Mouse (Mus musculus): ENCODE results near the gene Rmi2. TPM values are rescaled to one million over a fixed set of nuclear protein-coding genes. Genes with fewer than 3 reads are reported as not detected.
"Not testable (repeated sequence)": the region's sequence is repeated elsewhere in the genome, so short reads cannot be mapped to it uniquely, and the experiment has no call there.

Gene Rmi2
- polyA plus RNA-seq, 1 experiment from 2014 or later, result 3.3 TPM

- WGBS, result 54% methylated on average over 4 of the region's 4 CpGs
- no peak overlapping the region for H3K4me3 ChIP-seq
- H3K4me1 ChIP-seq, result peaks cover 12% of the 10 kb centered on the region
- H3K9me3 ChIP-seq (replicated peaks), result no peaks in the 10 kb centered on the region
- no peak overlapping the region for H3K9ac ChIP-seq
- H3K27ac ChIP-seq, result no peak overlapping the region
- ATAC-seq, result no peak
- H3K4me2 ChIP-seq, result no peak overlapping the region
- no peaks in the 10 kb centered on the region for H3K27me3 ChIP-seq
- 0 out of 2 replicates have a peak, but pooled peaks cover 4% of the 10 kb centered on the region for H3K36me3 ChIP-seq (ENCODE audit: poor library complexity, severe bottlenecking)
Measured at GRCm38 (mm10) chr16:10850905-10851304, 16.0 kb downstream of the Rmi2 start.

- not testable (repeated sequence) for H3K4me2 ChIP-seq; ATAC-seq; H3K9me3 ChIP-seq (replicated peaks); H3K36me3 ChIP-seq (ENCODE audit: poor library complexity, severe bottlenecking); H3K9ac ChIP-seq; H3K4me3 ChIP-seq; H3K27me3 ChIP-seq; H3K27ac ChIP-seq
- WGBS, result 91% methylated on average over 10 of the region's 10 CpGs
- H3K4me1 ChIP-seq, result peaks cover 12% of the 10 kb centered on the region
Measured at GRCm38 (mm10) chr16:10852216-10852615, 17.4 kb downstream of the Rmi2 start.

GRCm38 (mm10) chr16:10859726-10860245 lies 24.9 kb downstream of the Rmi2 start:
- no peaks in the 10 kb centered on the region for H3K9me3 ChIP-seq (replicated peaks)
- no peak overlapping the region for H3K27ac ChIP-seq
- no peaks in the 10 kb centered on the region for H3K27me3 ChIP-seq
- WGBS, result 92% methylated on average over 7 of the region's 7 CpGs
- ATAC-seq, result no peak
- H3K9ac ChIP-seq, result no peak overlapping the region
- no peak overlapping the region for H3K4me2 ChIP-seq
- H3K36me3 ChIP-seq (ENCODE audit: poor library complexity, severe bottlenecking), result no peaks in the 10 kb centered on the region; the same call in 1 of the 2 replicates
- H3K4me1 ChIP-seq, result no peaks in the 10 kb centered on the region
- H3K4me3 ChIP-seq, result no peak overlapping the region

DNA sequence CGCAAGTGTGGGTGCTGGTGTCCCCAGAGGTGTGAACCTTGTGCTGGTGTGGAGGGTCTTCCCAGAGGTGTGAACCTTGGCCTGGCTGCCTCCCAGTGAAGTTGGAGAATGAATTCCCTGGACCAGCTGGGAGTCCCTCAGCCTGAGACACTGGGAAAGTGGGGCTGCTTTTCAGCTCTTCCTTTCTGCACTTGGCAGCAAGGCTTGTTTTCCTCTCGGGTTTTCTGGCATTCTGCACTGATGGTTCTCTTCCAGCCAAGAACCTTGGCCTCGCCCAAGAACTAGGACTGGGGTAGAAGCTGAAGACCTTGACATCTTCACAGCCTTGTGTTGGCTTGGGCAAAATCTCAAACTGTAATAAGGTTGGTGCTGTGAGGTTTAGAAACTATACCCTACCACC lies 26.5 kb downstream of the Rmi2 start:
- no peak overlapping the region for H3K4me2 ChIP-seq
- ATAC-seq, result no peak
- H3K9ac ChIP-seq, result no peak overlapping the region
- WGBS, result 87% methylated on average over 3 of the region's 3 CpGs
- H3K4me1 ChIP-seq, result no peaks in the 10 kb centered on the region
- no peaks in the 10 kb centered on the region for H3K9me3 ChIP-seq (replicated peaks)
- no peaks in the 10 kb centered on the region; the same call in 1 of the 2 replicates for H3K36me3 ChIP-seq (ENCODE audit: poor library complexity, severe bottlenecking)
- H3K27me3 ChIP-seq, result no peaks in the 10 kb centered on the region
- H3K4me3 ChIP-seq, result no peak overlapping the region
- no peak overlapping the region for H3K27ac ChIP-seq

DNA sequence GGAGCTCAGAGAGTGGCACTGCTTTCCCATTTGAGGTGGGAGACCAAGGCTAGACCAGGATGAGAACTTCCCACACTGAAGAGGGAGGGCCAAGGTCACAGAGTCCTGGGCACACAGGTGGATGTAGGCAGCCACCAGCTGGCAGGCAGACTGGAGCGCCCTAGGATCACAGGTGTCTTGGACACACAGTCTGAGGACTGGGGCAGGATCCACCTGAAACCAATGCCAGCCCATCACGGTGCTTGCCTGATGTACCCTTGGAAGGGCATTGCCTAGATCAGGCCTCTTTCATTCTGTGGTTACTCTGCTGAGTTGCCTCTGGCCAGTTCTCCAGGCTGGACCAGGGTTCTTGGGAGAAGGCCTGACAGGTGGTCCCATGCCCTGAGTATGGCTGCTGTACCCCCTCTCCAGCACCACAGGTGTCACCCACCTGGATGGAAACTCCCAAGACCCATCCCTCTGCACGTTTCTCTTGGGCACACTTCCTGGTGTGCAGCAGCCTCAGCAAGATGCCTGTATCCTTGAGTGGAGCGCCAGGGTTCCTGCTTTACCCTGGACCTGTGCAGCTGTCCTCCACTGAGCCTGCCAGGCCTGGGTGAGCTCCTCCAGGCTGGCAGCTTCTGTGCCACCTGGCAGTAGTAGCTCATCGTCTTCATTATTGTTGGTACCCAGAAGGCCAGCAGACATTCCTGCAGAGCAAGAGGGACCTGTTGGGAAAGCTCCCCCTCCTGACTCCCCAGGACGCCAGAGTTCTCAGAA lies 30.2 kb downstream of the Rmi2 start:
- Histone ChIP-seq H3K4me2 (no peak overlapping the region), H3K4me3 (no peak overlapping the region), H3K4me1 (no peaks in the 10 kb centered on the region), H3K27ac (no peak overlapping the region), H3K9me3 (replicated peaks) (no peaks in the 10 kb centered on the region), H3K9ac (no peak overlapping the region), H3K36me3 (ENCODE audit: poor library complexity, severe bottlenecking) (no peaks in the 10 kb centered on the region; the same call in 1 of the 2 replicates), H3K27me3 (no peaks in the 10 kb centered on the region)
- no peak for ATAC-seq
- WGBS, result 90% methylated on average over 6 of the region's 6 CpGs

DNA sequence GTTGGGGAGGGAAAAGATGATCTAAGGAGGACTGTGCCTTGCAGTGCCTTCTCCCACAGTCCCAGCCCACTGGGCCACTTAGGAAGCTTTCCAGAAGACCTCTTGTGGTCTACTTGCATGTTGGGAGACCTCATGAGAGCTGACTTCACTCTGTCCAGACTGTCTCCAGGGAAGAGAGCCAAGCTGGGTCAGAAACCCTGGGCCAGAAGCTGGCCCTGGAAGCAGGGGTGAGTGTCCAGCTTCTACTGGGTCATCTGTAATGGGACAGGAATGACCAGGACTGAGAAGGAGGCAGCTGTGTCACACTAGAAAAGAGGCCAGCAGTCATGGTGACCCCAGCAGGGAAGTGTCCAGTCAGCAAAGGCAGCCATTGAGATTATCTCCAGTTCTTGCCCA lies 30.7 kb downstream of the Rmi2 start:
- H3K4me2 ChIP-seq, result no peak overlapping the region
- no peaks in the 10 kb centered on the region; the same call in 1 of the 2 replicates for H3K36me3 ChIP-seq (ENCODE audit: poor library complexity, severe bottlenecking)
- H3K27ac ChIP-seq, result no peak overlapping the region
- no peak overlapping the region for H3K4me3 ChIP-seq
- no peak overlapping the region for H3K9ac ChIP-seq
- H3K9me3 ChIP-seq (replicated peaks), result no peaks in the 10 kb centered on the region
- no peak for ATAC-seq
- H3K27me3 ChIP-seq, result no peaks in the 10 kb centered on the region
- peaks cover 2% of the 10 kb centered on the region for H3K4me1 ChIP-seq

DNA sequence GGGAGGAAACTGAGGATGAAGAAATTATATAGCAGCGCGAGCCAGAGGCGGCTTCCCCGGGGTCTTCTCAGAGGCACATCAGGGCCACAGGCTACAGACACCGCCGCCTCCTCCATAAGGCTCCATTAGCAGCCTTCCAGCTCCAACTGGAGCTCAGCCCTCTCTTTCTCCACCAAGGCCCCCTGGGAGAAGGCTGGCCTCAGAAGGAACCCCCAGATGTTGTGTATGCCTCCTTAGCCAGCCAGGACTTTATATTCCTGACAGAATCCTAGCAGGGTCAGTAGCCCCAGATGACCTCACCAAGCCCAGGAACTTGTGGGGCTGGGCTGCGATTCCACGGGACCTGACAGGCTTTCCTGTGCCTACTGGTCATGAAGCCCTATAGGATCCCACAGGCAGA lies 32.0 kb downstream of the Rmi2 start:
- H3K4me3 ChIP-seq, result no peak overlapping the region
- H3K9ac ChIP-seq, result no peak overlapping the region
- no peak for ATAC-seq
- no peak overlapping the region for H3K4me2 ChIP-seq
- no peaks in the 10 kb centered on the region; the same call in 1 of the 2 replicates for H3K36me3 ChIP-seq (ENCODE audit: poor library complexity, severe bottlenecking)
- peaks cover 8% of the 10 kb centered on the region for H3K4me1 ChIP-seq
- 85% methylated on average over 8 of the region's 8 CpGs for WGBS
- no peaks in the 10 kb centered on the region for H3K27me3 ChIP-seq
- no peaks in the 10 kb centered on the region for H3K9me3 ChIP-seq (replicated peaks)
- no peak overlapping the region for H3K27ac ChIP-seq

GRCm38 (mm10) chr16:10867501-10867900 lies 32.6 kb downstream of the Rmi2 start:
- H3K27ac ChIP-seq, result no peak overlapping the region
- H3K4me2 ChIP-seq, result no peak overlapping the region
- H3K27me3 ChIP-seq, result no peaks in the 10 kb centered on the region
- no peaks in the 10 kb centered on the region for H3K36me3 ChIP-seq (ENCODE audit: poor library complexity, severe bottlenecking)
- H3K4me3 ChIP-seq, result no peak overlapping the region
- no peaks in the 10 kb centered on the region for H3K9me3 ChIP-seq (replicated peaks)
- H3K9ac ChIP-seq, result no peak overlapping the region
- WGBS, result 92% methylated on average over 2 of the region's 2 CpGs
- H3K4me1 ChIP-seq, result peaks cover 8% of the 10 kb centered on the region
- ATAC-seq, result no peak

- Histone ChIP-seq H3K27me3 (no peaks in the 10 kb centered on the region), H3K4me3 (no peak overlapping the region), H3K4me1 (peaks cover 8% of the 10 kb centered on the region), H3K36me3 (ENCODE audit: poor library complexity, severe bottlenecking) (no peaks in the 10 kb centered on the region), H3K4me2 (no peak overlapping the region), H3K9me3 (replicated peaks) (no peaks in the 10 kb centered on the region), H3K27ac (no peak overlapping the region), H3K9ac (no peak overlapping the region)
- ATAC-seq, result no peak
- 31% methylated on average over 11 of the region's 11 CpGs for WGBS
Measured at GRCm38 (mm10) chr16:10867904-10868440, 33.1 kb downstream of the Rmi2 start.

DNA sequence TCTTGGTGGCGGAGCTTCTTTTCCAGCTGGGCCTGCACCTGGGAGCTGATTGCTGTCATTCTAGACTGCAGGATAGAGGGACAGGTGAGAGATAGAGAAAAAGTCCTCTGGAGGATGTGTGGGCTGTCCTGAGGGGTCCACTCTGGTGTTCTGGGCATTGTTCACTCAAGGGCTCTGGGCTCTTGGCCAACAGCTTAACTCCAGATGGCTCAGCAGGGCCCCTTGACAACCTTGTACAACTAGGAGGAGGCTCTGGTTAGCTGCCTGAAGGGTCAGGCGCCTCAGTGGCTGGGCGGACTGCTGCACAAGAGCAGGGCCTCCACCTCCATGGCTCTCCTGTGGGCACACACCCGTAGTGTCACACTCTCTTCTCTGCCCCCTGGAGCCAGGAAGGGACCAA lies 36.1 kb downstream of the Rmi2 start:
- Histone ChIP-seq H3K27me3 (no peaks in the 10 kb centered on the region; the same call in 1 of the 2 replicates), H3K9me3 (replicated peaks) (no peaks in the 10 kb centered on the region), H3K36me3 (ENCODE audit: poor library complexity, severe bottlenecking) (no peaks in the 10 kb centered on the region), H3K4me3 (no peak overlapping the region), H3K27ac (no peak overlapping the region), H3K4me2 (no peak overlapping the region), H3K4me1 (peaks cover 8% of the 10 kb centered on the region), H3K9ac (no peak overlapping the region)
- WGBS, result 62% methylated on average over 4 of the region's 4 CpGs
- 0 out of 2 replicates have a peak, but pooled peaks have one; percentile 17 for ATAC-seq

DNA sequence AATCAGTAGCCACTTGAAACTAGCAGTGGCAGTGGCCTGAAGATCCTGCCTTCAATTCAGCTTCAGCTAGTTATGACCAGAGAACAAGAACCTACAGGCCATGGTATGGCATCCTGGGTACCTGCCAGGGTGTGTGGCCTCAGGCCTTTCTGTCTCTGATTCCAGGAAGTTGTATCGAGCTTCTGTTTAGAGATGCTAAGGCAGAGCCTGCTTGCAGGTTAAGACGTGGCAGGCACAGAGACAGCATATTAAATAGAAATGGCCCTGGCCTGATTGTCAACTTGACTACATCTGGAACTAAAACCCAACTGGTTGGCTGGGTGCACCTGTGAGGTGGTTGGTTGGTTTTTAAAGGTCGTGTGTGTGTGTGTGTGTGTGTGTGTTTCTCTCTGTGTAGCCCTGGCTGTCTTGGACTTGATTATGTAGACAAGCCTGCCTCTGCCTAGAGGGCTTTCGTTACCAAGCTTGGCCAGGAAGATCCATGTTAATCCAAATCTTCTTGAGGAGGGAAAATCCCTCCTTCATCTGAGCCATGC lies 38.0 kb downstream of the Rmi2 start:
- H3K4me2 ChIP-seq, result no peak overlapping the region
- 75% methylated on average over 4 of the region's 4 CpGs for WGBS
- no peaks in the 10 kb centered on the region for H3K9me3 ChIP-seq (replicated peaks)
- H3K36me3 ChIP-seq (ENCODE audit: poor library complexity, severe bottlenecking), result no peaks in the 10 kb centered on the region
- no peak overlapping the region for H3K4me3 ChIP-seq
- no peak overlapping the region for H3K27ac ChIP-seq
- no peak overlapping the region for H3K9ac ChIP-seq
- peaks cover 8% of the 10 kb centered on the region for H3K4me1 ChIP-seq
- no peak for ATAC-seq
- H3K27me3 ChIP-seq, result no peaks in the 10 kb centered on the region; the same call in 1 of the 2 replicates

DNA sequence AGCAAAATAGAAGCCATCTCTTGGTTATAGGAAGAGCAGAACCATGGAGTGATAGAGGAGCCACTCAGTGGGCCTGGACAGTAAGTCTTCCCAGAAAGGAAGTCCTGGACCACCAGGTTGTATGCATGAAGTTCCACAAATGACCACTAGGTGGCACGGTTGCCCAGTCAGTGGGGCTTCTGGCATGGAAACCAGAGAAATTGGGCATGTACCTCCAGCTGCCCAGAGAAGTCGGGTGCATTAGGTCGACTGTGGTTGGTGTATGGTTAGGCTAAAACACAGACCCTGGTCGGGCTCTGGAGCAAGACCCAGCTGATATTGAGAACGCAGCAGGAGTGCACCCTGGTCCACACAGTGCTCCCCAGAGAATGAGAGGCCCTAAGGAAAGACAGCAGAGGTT lies 38.8 kb downstream of the Rmi2 start:
- Histone ChIP-seq H3K9me3 (replicated peaks) (no peaks in the 10 kb centered on the region), H3K36me3 (ENCODE audit: poor library complexity, severe bottlenecking) (no peaks in the 10 kb centered on the region), H3K4me1 (peaks cover 8% of the 10 kb centered on the region), H3K4me3 (no peak overlapping the region), H3K27me3 (no peaks in the 10 kb centered on the region; the same call in 1 of the 2 replicates), H3K9ac (no peak overlapping the region), H3K27ac (no peak overlapping the region), H3K4me2 (no peak overlapping the region)
- ATAC-seq, result peak; percentile 59
- WGBS, result 3% methylated on average over 5 of the region's 5 CpGs

Measured in forebrain, embryonic 13.5 days (tissue).